Mouse (Mus musculus): ENCODE data around the gene Lbh.

- TF ChIP-seq POLR2A (IDR thresholded peaks at IDR 0.05; ENCODE audit: control insufficient read depth, low read depth, low read length) = no peak
- no peak for TF ChIP-seq CTCF (IDR thresholded peaks at IDR 0.05; ENCODE audit: control insufficient read depth, insufficient read depth, insufficient replicate concordance, low read depth, low read length)
Observed at GRCm38 (mm10) chr17:72919641-72920040, 1.5 kb downstream of the Lbh start.

Data from testis, adult 2 months (tissue).